Mouse (Mus musculus) limb, embryonic 15.5 days (tissue): ENCODE measurements around the gene Olfr828. TPM values are rescaled to one million over a fixed set of nuclear protein-coding genes. Genes with fewer than 3 reads are reported as not detected.

Source experiments
- ATAC-seq: fragments of 200-750 bp; cut with Nextera tagmentation; 2 replicates; pipeline ENCODE4 v1.8.0; 2017; ENCODE audit warnings: low read depth, moderate TSS enrichment; ENCODE audit not compliant: insufficient number of reproducible peaks, low FRiP score, low TSS enrichment
- H3K27ac ChIP-seq: fragments of 300-500 bp; sonication (generic); 2 replicates; pipeline ENCODE4 v1.5.1; 2015; ENCODE audit warnings: moderate library complexity, mild to moderate bottlenecking, inconsistent platforms
- H3K27me3 ChIP-seq: fragments of 300-500 bp; sonication (generic); 2 replicates; pipeline ENCODE4 v1.6.1; 2015; ENCODE audit warnings: inconsistent platforms
- H3K36me3 ChIP-seq: fragments of 300-500 bp; sonication (generic); 2 replicates; pipeline ENCODE4 v1.6.1; 2015; ENCODE audit warnings: inconsistent platforms
- H3K4me1 ChIP-seq: fragments of 300-500 bp; sonication (generic); 2 replicates; pipeline ENCODE4 v1.6.1; 2015; ENCODE audit warnings: inconsistent platforms
- H3K4me2 ChIP-seq: fragments of 300-500 bp; sonication (generic); 2 replicates; pipeline ENCODE4 v1.6.1; 2015; ENCODE audit warnings: mild to moderate bottlenecking, inconsistent platforms
- H3K4me3 ChIP-seq: fragments of 300-500 bp; sonication (generic); 2 replicates; pipeline ENCODE4 v1.5.1; 2015; ENCODE audit warnings: mild to moderate bottlenecking, inconsistent platforms
- H3K9ac ChIP-seq: fragments of 300-500 bp; sonication (generic); 2 replicates; pipeline ENCODE4 v1.6.1; 2015; ENCODE audit warnings: inconsistent platforms
- H3K9me3 ChIP-seq: fragments of 300-500 bp; sonication (generic); 2 replicates; pipeline ENCODE4 v1.6.1; 2016; ENCODE audit warnings: inconsistent platforms
- WGBS: fragments of 180-500 bp; shearing (Covaris S2); methylation state at CpG from one replicate; pipeline ENCODE4 v1.1.7; 2015; 5-methylcytosine and 5-hydroxymethylcytosine counted together
- polyA plus RNA-seq: library from polyadenylated mRNA; unstranded; fragments of >200 nt; fragmentation: Nextera tagmentation; extraction: Ambion mirVana; gene quantifications from 2 replicates; pipeline ENCODE4 v1.2.1, GENCODE M21; 2015

Olfr828 gene
- polyA plus RNA-seq, result not detected in 2 replicates

DNA sequence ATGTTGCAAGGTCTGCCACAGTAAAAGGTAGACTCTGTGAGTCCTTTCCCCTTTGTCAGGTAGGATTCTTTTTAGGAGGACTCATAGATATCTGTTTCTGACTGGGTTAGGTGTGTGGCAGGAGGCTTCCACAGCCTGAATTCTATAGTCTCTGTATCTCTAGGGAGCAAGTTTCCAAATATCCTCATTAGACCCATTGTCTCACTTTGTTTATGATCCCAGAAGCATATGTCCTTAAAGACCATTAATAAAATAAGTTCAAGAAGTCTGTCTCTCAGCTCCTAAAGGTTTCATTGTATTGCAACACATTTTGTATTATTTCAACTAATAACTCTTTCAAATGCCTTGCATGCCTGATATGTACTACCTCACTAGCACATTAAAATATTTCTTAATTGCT, at the start of gene Olfr828:
Gene Olfr828 (minus strand): TSS at position 101 of the 400 bp plus-strand sequence.
- Histone ChIP-seq H3K4me3 (no peak within 1 kb of the TSS), H3K9ac (no peak within 1 kb of the TSS), H3K4me1 (no peaks in the 10 kb centered on the region), H3K27ac (no peak within 1 kb of the TSS), H3K9me3 (no peaks in the 10 kb centered on the region), H3K4me2 (no peak within 1 kb of the TSS), H3K27me3 (no peaks in the 10 kb centered on the region), H3K36me3 (no peaks in the 10 kb centered on the region)
- ATAC-seq, result no peak

DNA sequence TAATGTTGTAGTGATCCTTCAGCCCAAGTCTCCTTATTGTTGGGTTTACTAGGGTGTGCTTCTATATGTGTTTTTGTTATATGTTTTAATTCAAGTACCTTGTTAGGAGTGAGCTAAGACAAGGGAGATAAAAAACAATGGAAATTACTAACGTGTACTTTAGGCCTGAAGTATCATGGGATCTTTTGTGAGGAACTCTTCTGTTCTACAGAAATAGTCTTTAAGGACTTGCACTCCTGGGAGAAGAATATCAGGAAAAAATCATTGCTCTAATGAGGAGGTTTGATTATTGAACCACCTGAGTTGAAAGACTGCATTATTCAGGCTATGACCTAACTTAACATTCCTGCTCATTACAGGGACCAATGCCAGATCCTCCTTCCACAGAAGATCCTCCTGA, 35.3 kb upstream of the Olfr828 start, which contains the start of gene Olfr829:
Gene Olfr829 (plus strand): TSS at position 301 of the 400 bp plus-strand sequence.
- Histone ChIP-seq H3K9ac (no peak within 1 kb of the TSS), H3K27me3 (no peaks in the 10 kb centered on the region), H3K4me2 (no peak within 1 kb of the TSS), H3K36me3 (no peaks in the 10 kb centered on the region), H3K4me3 (no peak within 1 kb of the TSS), H3K4me1 (no peaks in the 10 kb centered on the region), H3K9me3 (no peaks in the 10 kb centered on the region), H3K27ac (no peak within 1 kb of the TSS)
- no peak for ATAC-seq
- 74% methylated on average over 1 of the region's 1 CpGs for WGBS

DNA sequence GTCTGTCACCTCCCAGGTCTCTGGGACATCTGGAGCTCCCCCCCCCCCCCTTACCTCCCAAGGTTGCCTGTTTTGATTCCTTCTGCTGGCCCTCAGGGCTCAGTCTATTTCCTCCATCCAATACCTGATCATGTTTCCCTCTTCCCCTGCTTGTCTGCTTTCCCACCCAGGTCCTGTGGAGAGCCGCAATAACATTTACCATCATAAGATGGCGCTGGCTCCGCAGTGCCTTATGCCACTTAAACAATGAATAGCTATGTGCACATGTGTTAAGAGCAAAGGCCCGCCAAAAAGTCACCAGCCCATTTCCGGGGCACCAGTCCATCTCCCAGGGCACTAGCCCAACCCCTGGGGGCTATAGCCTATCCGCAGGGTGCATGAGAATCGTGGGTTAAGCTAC, 34.0 kb downstream of the Olfr828 start:
- no peak overlapping the region for H3K4me3 ChIP-seq
- H3K36me3 ChIP-seq, result no peaks in the 10 kb centered on the region
- 55% methylated on average over 7 of the region's 7 CpGs for WGBS
- H3K4me2 ChIP-seq, result no peak overlapping the region
- H3K27me3 ChIP-seq, result no peaks in the 10 kb centered on the region
- no peak overlapping the region for H3K9ac ChIP-seq
- no peaks in the 10 kb centered on the region for H3K4me1 ChIP-seq
- H3K27ac ChIP-seq, result no peak overlapping the region
- H3K9me3 ChIP-seq, result no peaks in the 10 kb centered on the region
- ATAC-seq, result no peak

DNA sequence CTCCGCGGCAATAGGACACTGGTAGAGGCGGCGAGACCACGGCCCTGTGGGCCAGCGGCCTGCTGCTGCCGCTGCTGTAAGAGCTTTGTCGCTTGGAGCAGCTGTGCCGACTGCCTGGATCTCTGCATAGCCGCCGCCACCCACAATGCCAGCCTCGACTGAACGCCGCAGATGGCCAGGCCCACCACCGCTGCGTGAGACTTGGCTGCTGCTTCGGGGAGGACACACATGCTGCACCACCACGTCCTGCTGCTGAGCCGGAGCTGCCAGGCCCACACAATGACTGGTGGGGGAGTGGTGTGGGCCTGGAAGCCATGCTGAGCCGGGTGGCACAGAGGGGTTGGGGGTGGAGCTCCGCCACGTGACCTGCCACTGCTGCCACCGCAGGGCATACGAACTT, 39.9 kb downstream of the Olfr828 start:
- H3K27ac ChIP-seq, result no peak overlapping the region
- WGBS, result 69% methylated on average over 24 of the region's 24 CpGs
- no peaks in the 10 kb centered on the region for H3K9me3 ChIP-seq
- no peak; the same call in 1 of the 2 replicates for ATAC-seq
- no peak overlapping the region for H3K4me3 ChIP-seq
- no peak overlapping the region for H3K4me2 ChIP-seq
- no peak overlapping the region for H3K9ac ChIP-seq
- no peaks in the 10 kb centered on the region for H3K27me3 ChIP-seq
- no peaks in the 10 kb centered on the region for H3K36me3 ChIP-seq
- H3K4me1 ChIP-seq, result no peaks in the 10 kb centered on the region

DNA sequence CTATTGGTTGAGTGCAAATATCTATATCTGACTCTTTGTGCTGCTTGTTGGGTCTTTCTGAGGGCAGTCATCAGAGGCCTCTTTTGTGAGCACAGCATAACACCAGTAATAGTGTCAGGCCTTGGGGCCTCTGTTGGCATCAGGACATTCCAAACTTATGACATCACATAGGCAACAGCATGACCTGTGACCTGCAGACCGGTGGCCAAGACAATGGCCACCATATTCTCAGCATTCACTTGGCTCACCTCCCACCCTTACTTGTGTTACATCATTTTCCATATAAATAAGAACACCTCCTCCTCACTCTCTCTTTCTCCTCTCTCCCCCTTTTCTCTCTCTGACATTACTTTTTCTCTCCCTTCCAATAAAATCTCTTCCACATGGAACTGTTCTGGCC, 40.3 kb downstream of the Olfr828 start:
- no peak for ATAC-seq
- 80% methylated on average over 1 of the region's 1 CpGs for WGBS
- H3K4me3 ChIP-seq, result no peak overlapping the region

More for the DNA sequence above, 40.3 kb downstream of the Olfr828 start:
- H3K27ac ChIP-seq, result no peak overlapping the region
- no peaks in the 10 kb centered on the region for H3K9me3 ChIP-seq
- H3K27me3 ChIP-seq, result no peaks in the 10 kb centered on the region
- no peak overlapping the region for H3K9ac ChIP-seq
- no peak overlapping the region for H3K4me2 ChIP-seq
- no peaks in the 10 kb centered on the region for H3K4me1 ChIP-seq
- H3K36me3 ChIP-seq, result no peaks in the 10 kb centered on the region

Other genes starting within 250 kb of the Olfr828 start
- 0.12 and 0.19 TPM in 2 replicates for gene Muc16, start 145.0 kb downstream of the Olfr828 start, polyA plus RNA-seq
- gene Olfr24, start 55.5 kb downstream of the Olfr828 start, polyA plus RNA-seq, result not detected in 2 replicates
- not detected in 2 replicates for gene Olfr829, start 35.4 kb upstream of the Olfr828 start, polyA plus RNA-seq
- not detected in 2 replicates for gene Olfr830, start 55.2 kb upstream of the Olfr828 start, polyA plus RNA-seq
- not detected in 2 replicates for gene Olfr832, start 117.6 kb upstream of the Olfr828 start, polyA plus RNA-seq
- gene Olfr834, start 168.5 kb upstream of the Olfr828 start, polyA plus RNA-seq, result not detected in 2 replicates
- not detected in 2 replicates for gene Olfr835, start 213.2 kb upstream of the Olfr828 start, polyA plus RNA-seq